Mouse (Mus musculus) liver, embryonic 11.5 days (tissue): ENCODE data around the gene Txk. TPM values are rescaled to one million over a fixed set of nuclear protein-coding genes. Genes with fewer than 3 reads are reported as not detected.
A peak's percentile ranks its signal among the peaks of the same experiment; 100 is the strongest.

Experiments used
- ATAC-seq: fragments of 200-750 bp; cut with Nextera tagmentation; replicated peaks from 2 replicates; pipeline ENCODE4 v1.8.0; 2017; ENCODE audit warnings: moderate number of reproducible peaks, mild to moderate bottlenecking, moderate TSS enrichment, moderate library complexity; ENCODE audit not compliant: low FRiP score
- DNase-seq: peaks from one replicate; pipeline ENCODE4 v3.0.0-alpha.2; 2017; ENCODE audit warnings: low spot score
- H3K27ac ChIP-seq: fragments of 300-500 bp; sonication (generic); 2 replicates; pipeline ENCODE4 v1.5.1; 2014; ENCODE audit warnings: mild to moderate bottlenecking, low read depth, low read length, control low read depth
- H3K27me3 ChIP-seq: fragments of 300-500 bp; sonication (generic); replicated peaks from 2 replicates; pipeline ENCODE4 v1.6.1; 2014; ENCODE audit warnings: low read length, mixed read lengths; ENCODE audit not compliant: control insufficient read depth, insufficient read depth
- H3K36me3 ChIP-seq: fragments of 300-500 bp; sonication (generic); 2 replicates; pipeline ENCODE4 v1.6.1; 2014; ENCODE audit warnings: mild to moderate bottlenecking, low read length, moderate library complexity, mixed read lengths; ENCODE audit not compliant: control insufficient read depth, insufficient read depth
- H3K4me1 ChIP-seq: fragments of 300-500 bp; sonication (generic); replicated peaks from 2 replicates; pipeline ENCODE4 v1.6.1; 2014; ENCODE audit warnings: low read length, mixed read lengths; ENCODE audit not compliant: control insufficient read depth, insufficient read depth
- H3K4me2 ChIP-seq: fragments of 300-500 bp; sonication (generic); 2 replicates; pipeline ENCODE4 v1.6.1; 2014; ENCODE audit warnings: mild to moderate bottlenecking, control low read depth, moderate library complexity
- H3K4me3 ChIP-seq: fragments of 300-500 bp; sonication (generic); 2 replicates; pipeline ENCODE4 v1.5.1; 2014; ENCODE audit warnings: low read depth, low read length, control low read depth
- H3K9ac ChIP-seq: fragments of 300-500 bp; sonication (generic); 2 replicates; pipeline ENCODE4 v1.6.1; 2014; ENCODE audit warnings: low read depth, low read length, control low read depth
- H3K9me3 ChIP-seq: fragments of 300-500 bp; sonication (generic); 2 replicates; pipeline ENCODE4 v1.6.1; 2016; ENCODE audit warnings: low read length, inconsistent platforms, mixed read lengths; ENCODE audit not compliant: control insufficient read depth
- WGBS: fragments of 180-500 bp; shearing (Covaris S2); extraction: QIAGEN DNeasy Blood & Tissue Kit; methylation state at CpG from one replicate; pipeline ENCODE4 v1.1.7; 2014; 5-methylcytosine and 5-hydroxymethylcytosine counted together
- polyA plus RNA-seq: library from polyadenylated mRNA; unstranded; fragments of >200 nt; fragmentation: Nextera tagmentation; extraction: Ambion mirVana; gene quantifications from 2 replicates; pipeline ENCODE4 v1.2.1, GENCODE M21; 2014

The Txk gene
- polyA plus RNA-seq, 1 experiment from 2014 or later: not detected

GRCm38 (mm10) chr5:72665281-72665680, 87.3 kb downstream of the Txk start:
- Histone ChIP-seq H3K27ac (no peak overlapping the region), H3K4me3 (no peak overlapping the region), H3K27me3 (no peaks in the 10 kb centered on the region), H3K4me1 (no peaks in the 10 kb centered on the region), H3K4me2 (no peak overlapping the region), H3K9me3 (no peaks in the 10 kb centered on the region), H3K36me3 (no peaks in the 10 kb centered on the region), H3K9ac (no peak overlapping the region)
- ATAC-seq (no peak; the same call in 1 of the 2 replicates), DNase-seq (no peak)
- WGBS: 21% methylated on average over 5 of the region's 5 CpGs

GRCm38 (mm10) chr5:72664854-72665253, 87.7 kb downstream of the Txk start:
- Histone ChIP-seq H3K9me3 (no peaks in the 10 kb centered on the region), H3K4me3 (no peak overlapping the region), H3K27ac (no peak overlapping the region), H3K9ac (no peak overlapping the region), H3K4me2 (no peak overlapping the region), H3K27me3 (no peaks in the 10 kb centered on the region), H3K4me1 (no peaks in the 10 kb centered on the region), H3K36me3 (no peaks in the 10 kb centered on the region)
- ATAC-seq: peak; percentile 41; the same call in 1 of the 2 replicates
- 45% methylated on average over 3 of the region's 3 CpGs for WGBS
- DNase-seq: no peak

GRCm38 (mm10) chr5:72664126-72664525, 88.5 kb downstream of the Txk start:
- Histone ChIP-seq H3K36me3 (no peaks in the 10 kb centered on the region), H3K27me3 (no peaks in the 10 kb centered on the region), H3K27ac (no peak overlapping the region), H3K4me1 (no peaks in the 10 kb centered on the region), H3K4me3 (no peak overlapping the region), H3K9ac (no peak overlapping the region), H3K4me2 (no peak overlapping the region), H3K9me3 (no peaks in the 10 kb centered on the region)
- ATAC-seq (no peak), DNase-seq (no peak)
- 88% methylated on average over 5 of the region's 5 CpGs for WGBS

GRCm38 (mm10) chr5:72661051-72661781, 91.4 kb downstream of the Txk start:
- 66% methylated on average over 6 of the region's 6 CpGs for WGBS
- DNase-seq (no peak), ATAC-seq (peak; percentile 63)
- H3K9me3 ChIP-seq: no peaks in the 10 kb centered on the region
- no peak overlapping the region for H3K4me3 ChIP-seq
- no peaks in the 10 kb centered on the region for H3K36me3 ChIP-seq
- no peaks in the 10 kb centered on the region for H3K4me1 ChIP-seq
- H3K27me3 ChIP-seq: no peaks in the 10 kb centered on the region
- no peak overlapping the region for H3K27ac ChIP-seq
- H3K4me2 ChIP-seq: no peak overlapping the region
- no peak overlapping the region for H3K9ac ChIP-seq

GRCm38 (mm10) chr5:72658375-72658774, 94.2 kb downstream of the Txk start:
- no peaks in the 10 kb centered on the region for H3K4me1 ChIP-seq
- no peaks in the 10 kb centered on the region for H3K9me3 ChIP-seq
- H3K9ac ChIP-seq: no peak overlapping the region
- no peak overlapping the region for H3K4me2 ChIP-seq
- H3K27ac ChIP-seq: no peak overlapping the region
- no peaks in the 10 kb centered on the region for H3K27me3 ChIP-seq
- no peak for DNase-seq
- WGBS: 84% methylated on average over 13 of the region's 13 CpGs
- no peak overlapping the region for H3K4me3 ChIP-seq
- ATAC-seq: no peak
- no peaks in the 10 kb centered on the region for H3K36me3 ChIP-seq

- Histone ChIP-seq H3K9me3 (no peaks in the 10 kb centered on the region), H3K27me3 (no peaks in the 10 kb centered on the region), H3K4me3 (no peak overlapping the region), H3K9ac (no peak overlapping the region), H3K4me2 (no peak overlapping the region), H3K36me3 (no peaks in the 10 kb centered on the region), H3K27ac (no peak overlapping the region), H3K4me1 (no peaks in the 10 kb centered on the region)
- no peak for DNase-seq
- 67% methylated on average over 7 of the region's 7 CpGs for WGBS
- no peak for ATAC-seq
Measured at GRCm38 (mm10) chr5:72656270-72656791, 96.2 kb downstream of the Txk start.

- Histone ChIP-seq H3K4me1 (no peaks in the 10 kb centered on the region), H3K36me3 (no peaks in the 10 kb centered on the region), H3K4me3 (no peak overlapping the region), H3K9me3 (no peaks in the 10 kb centered on the region), H3K27ac (no peak overlapping the region), H3K4me2 (no peak overlapping the region), H3K27me3 (peaks cover 6% of the 10 kb centered on the region), H3K9ac (no peak overlapping the region)
- no peak for ATAC-seq
- 71% methylated on average over 10 of the region's 10 CpGs for WGBS
- no peak for DNase-seq
Measured at GRCm38 (mm10) chr5:72653068-72653674, 99.4 kb downstream of the Txk start.

GRCm38 (mm10) chr5:72648987-72649735, 103.4 kb downstream of the Txk start:
- H3K27ac ChIP-seq: no peak overlapping the region
- no peak overlapping the region for H3K4me3 ChIP-seq
- no peak for ATAC-seq
- H3K4me1 ChIP-seq: no peaks in the 10 kb centered on the region; the same call in 1 of the 2 replicates
- no peaks in the 10 kb centered on the region for H3K36me3 ChIP-seq
- H3K27me3 ChIP-seq: peaks cover 9% of the 10 kb centered on the region
- H3K4me2 ChIP-seq: no peak overlapping the region
- no peak for DNase-seq
- no peak overlapping the region for H3K9ac ChIP-seq
- 78% methylated on average over 9 of the region's 9 CpGs for WGBS
- H3K9me3 ChIP-seq: no peaks in the 10 kb centered on the region
